Mouse (Mus musculus): ENCODE results near the gene Pdss1. TPM values are rescaled to one million over a fixed set of nuclear protein-coding genes. Genes with fewer than 3 reads are reported as not detected.

Pdss1 gene
- total RNA-seq, 1 experiment from 2014 or later = 14.2 TPM

DNA sequence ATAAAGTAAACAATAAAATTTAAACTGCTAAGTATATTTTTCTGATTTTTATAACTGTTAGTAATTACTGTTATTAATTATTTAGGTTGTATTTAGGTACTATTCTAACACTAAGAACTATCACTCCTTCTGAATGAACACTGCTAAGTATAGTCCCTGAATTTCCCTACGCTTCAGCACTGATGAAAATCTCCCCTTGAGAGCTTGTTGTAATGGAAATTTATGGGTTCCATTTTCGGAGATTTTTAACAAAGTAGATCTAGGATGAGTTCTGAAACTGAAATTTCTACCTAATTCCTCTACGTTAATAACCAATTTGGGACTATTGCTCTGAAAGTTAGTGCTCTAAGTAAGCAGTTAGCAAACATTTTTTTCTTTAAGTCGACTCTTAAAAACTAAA is 59.0 kb downstream of the Pdss1 start:
- no peak for ATAC-seq (replicated peaks; ENCODE audit: insufficient number of reproducible peaks, low FRiP score, low TSS enrichment, poor library complexity, severe bottlenecking)

DNA sequence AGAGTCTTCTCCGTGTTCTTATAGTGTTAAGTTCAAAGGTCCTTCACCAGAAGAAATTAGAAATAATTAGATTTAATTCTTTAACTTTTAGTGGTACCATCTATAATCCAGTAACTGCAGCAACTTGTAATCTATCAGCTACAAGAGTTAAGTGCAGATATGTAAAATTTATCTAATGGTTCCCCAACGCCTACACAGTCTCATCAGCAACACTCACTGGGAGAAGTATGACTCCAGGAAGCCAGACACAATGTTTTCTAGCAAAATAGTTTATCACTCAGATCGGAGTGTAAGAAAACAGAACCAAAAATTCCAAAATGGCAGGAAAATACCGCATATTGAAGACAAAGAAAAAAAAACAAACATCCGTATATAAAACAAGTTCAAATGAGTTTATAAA is 60.6 kb downstream of the Pdss1 start:
- no peak for ATAC-seq (replicated peaks; ENCODE audit: insufficient number of reproducible peaks, low FRiP score, low TSS enrichment, poor library complexity, severe bottlenecking)

DNA sequence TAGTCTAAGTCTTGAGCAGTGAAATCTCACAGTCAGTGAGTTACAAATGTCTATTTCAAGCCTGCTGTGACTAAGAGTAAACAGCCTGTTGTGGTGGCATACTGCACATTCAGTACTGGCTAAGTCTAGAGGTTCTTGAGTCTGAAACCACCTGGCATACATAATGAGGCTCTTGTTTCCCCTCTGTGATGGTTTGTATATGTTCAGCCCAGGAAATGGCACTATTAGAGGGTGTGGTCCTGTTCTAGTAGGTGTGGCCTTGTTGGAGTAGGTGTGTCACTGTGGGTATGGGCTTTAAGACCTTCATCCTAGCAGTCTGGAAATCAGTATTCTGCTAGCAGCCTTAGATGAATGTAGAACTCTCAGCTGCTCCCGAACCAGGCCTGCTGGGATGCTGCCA is 62.1 kb downstream of the Pdss1 start:
- ATAC-seq (replicated peaks; ENCODE audit: insufficient number of reproducible peaks, low FRiP score, low TSS enrichment, poor library complexity, severe bottlenecking) = no peak

DNA sequence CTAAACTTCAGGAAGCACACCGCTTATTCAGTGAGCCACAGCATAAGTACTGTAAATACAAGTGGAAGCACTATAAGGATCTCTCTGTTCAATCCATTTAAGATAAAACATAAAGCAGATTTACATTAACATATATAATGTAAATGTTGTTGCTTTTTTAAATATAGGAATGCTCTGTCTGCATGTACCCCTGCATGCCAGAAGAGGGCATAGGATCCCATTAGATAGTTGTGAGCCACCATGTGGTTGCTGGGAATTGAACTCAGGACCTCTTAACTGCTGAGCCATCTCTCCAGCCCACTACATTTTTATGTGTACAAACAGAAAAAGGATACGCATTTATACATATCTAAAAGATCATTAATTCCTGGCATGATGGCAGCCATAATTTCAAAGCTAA is 66.4 kb downstream of the Pdss1 start:
- ATAC-seq (replicated peaks; ENCODE audit: insufficient number of reproducible peaks, low FRiP score, low TSS enrichment, poor library complexity, severe bottlenecking) = no peak

DNA sequence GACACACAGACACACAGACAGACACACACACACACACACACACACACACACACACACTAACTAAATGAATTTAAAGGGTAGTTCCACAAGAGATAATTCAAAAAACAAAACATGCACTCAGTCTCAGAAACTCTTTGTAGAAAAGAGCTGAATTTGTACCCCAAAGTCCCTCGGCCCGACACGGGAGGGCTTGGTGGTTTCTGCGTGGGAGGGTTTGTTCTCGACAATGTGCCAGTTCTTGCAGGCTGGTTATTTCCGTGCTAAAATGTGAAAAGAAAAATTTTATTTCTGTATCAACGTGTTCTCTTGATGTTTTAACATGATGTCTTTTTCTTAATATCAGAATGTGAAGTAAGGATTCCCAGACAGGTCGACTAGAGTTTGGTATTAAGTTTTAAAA is 66.9 kb downstream of the Pdss1 start:
- no peak for ATAC-seq (replicated peaks; ENCODE audit: insufficient number of reproducible peaks, low FRiP score, low TSS enrichment, poor library complexity, severe bottlenecking)

- no peak for ATAC-seq (replicated peaks; ENCODE audit: insufficient number of reproducible peaks, low FRiP score, low TSS enrichment, poor library complexity, severe bottlenecking)
These were observed 67.6 kb downstream of the Pdss1 start for GRCm38 (mm10) chr2:22962970-22963369.

GRCm38 (mm10) chr2:22977387-22977973 is 82.2 kb downstream of the Pdss1 start:
- ATAC-seq (replicated peaks; ENCODE audit: insufficient number of reproducible peaks, low FRiP score, low TSS enrichment, poor library complexity, severe bottlenecking) = no peak

GRCm38 (mm10) chr2:22985973-22986657 is 90.8 kb downstream of the Pdss1 start:
- ATAC-seq (replicated peaks; ENCODE audit: insufficient number of reproducible peaks, low FRiP score, low TSS enrichment, poor library complexity, severe bottlenecking) = no peak

Other genes starting within 250 kb of the Pdss1 start
- 58.1 to 181 TPM (median 70.4 TPM) in 3 replicates for gene Apbb1ip, start 121.4 kb upstream of the Pdss1 start, total RNA-seq (2017)
- 253 to 335 TPM (median 321 TPM) in 3 replicates for gene Abi1, start 144.7 kb downstream of the Pdss1 start, total RNA-seq (2017)
- 72.4 to 106 TPM (median 81.4 TPM) in 3 replicates for gene Acbd5, start 172.6 kb downstream of the Pdss1 start, total RNA-seq (2017)

Data from monocyte, adult 5-6 weeks (primary cell).